Mouse (Mus musculus) cerebral cortex, adult 2 months (tissue): ENCODE data around the gene Akap8.

Experiments
- WGBS: fragments of 180-500 bp; shearing (Covaris S2); methylation state at CpG from one replicate; pipeline ENCODE4 v1.1.7; 2018; 5-methylcytosine and 5-hydroxymethylcytosine counted together

The Akap8 gene

GRCm38 (mm10) chr17:32320597-32321389, at the start of gene Akap8:
TSS of gene Akap8 (minus strand) at chr17:32321238.
- under 1% methylated on average over 83 of the region's 83 CpGs for WGBS

DNA sequence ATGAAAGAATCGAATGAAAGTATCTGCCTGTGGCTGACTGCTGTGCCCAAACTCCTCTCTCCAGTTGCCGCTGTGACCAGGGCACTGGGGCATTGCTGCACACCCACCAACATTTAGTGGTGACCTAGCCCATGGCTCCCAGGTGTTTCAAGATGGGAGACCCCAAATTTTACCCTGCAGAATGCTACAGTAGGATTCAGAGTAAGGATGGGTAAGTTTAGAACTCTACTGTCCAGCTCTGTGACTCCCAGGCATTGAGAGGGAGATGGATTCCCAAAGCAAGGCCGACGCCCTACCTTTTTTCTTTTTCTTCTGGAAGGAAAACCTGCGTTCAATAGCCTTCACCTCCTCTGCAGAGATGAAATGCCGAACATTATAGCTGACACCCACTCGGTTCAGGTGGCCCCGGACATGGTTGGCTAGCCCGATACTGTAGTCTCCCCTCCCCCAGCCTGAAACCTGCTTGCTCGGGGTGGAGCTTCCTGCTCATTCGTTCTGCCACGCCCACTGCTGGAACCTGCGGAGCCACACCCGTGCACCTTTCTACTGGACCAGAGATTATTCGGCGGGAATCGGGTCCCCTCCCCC, 48.0 kb upstream of the Akap8 start:
- 43% methylated on average over 12 of the region's 17 CpGs for WGBS

DNA sequence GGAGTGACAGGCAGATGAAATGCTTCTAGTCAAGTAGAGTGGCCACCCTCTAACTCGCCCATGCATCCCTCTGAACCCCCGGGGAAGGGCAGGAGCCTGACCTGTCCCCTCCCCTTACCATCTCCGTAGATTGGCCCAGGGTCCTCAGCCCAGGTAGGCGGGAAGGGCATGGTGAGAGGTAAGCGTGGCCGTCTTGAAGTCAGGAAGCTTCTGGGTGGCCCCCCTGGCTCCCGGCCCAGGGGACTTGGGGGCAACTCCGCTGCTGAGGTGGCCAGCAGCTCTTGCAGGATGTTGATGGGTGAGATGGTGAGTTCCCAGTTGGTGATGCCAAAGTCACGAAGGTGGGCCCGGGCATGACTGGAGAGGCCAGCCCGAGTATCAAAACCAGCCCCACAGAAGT, 46.7 kb upstream of the Akap8 start:
- WGBS = 88% methylated on average over 11 of the region's 11 CpGs

GRCm38 (mm10) chr17:32365296-32365695, 44.3 kb upstream of the Akap8 start:
- WGBS = 81% methylated on average over 1 of the region's 1 CpGs

GRCm38 (mm10) chr17:32364850-32365249, 43.8 kb upstream of the Akap8 start:
- 51% methylated on average over 5 of the region's 5 CpGs for WGBS

DNA sequence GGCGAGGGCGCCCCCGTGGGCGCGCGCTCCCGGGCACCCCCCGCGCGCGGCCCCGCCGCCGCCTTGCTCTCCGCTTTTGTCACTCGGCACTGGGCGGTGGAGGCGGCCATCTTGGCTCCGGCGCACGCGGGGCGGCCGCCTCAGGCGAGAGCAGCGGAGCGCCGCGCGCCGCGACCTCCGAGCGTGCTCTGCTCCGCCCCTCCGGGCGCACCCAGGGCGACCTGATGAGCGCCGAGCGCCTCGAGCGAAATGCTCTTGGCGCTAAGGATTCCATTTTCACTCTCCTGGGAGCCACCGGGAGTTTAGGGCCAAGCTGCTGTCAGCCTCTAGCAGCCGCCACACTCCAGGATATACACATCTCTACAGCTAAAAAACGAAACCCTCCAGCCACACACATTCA, 43.3 kb upstream of the Akap8 start:
- WGBS = under 1% methylated on average over 46 of the region's 47 CpGs

DNA sequence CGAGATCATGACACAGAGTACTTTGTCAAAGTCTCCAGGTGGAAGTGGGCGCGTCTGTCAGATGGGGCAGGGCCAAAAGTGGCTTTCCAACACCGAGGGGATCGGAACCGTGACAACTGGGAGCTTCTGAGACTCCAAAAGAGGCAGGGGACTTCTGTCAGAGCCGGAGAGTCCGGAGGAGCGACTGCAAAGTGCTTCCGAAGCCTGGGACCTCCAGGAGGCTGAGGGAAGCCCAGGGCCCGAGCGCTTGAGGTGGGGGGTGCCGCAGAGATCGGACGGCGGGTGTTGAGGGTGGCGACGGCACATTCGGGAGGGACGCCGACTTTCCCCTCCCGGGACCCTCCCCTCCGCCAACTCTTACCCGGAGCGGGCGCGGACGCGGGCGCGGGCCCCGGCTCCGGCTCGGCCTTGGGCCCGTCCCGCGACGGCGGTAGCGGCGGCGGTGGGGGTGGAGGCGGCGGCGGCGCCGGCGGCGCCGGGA, 42.8 kb upstream of the Akap8 start:
- WGBS = 0% methylated on average over 39 of the region's 50 CpGs

DNA sequence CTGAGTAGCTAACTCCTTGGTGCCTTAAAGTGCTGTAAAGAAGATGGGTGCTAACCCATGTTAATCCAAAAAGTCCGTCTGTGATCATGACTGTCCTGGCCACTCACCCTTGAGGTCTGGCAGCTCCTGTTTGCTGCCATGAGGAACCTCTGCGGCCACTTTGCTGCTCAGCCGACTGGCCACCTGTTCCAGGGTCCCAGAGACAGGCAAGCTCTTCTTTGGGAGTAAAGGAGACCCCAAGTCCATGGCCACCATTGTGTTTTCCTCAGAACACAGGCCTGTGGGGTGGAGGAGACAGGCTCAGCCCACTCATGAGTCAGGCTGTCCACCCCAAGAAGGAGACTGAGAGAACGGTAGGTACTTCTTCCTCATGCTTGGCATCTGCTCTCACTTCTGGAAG, 41.6 kb upstream of the Akap8 start:
- WGBS = 70% methylated on average over 4 of the region's 4 CpGs

GRCm38 (mm10) chr17:32359928-32360327, 38.9 kb upstream of the Akap8 start:
- WGBS = 81% methylated on average over 18 of the region's 18 CpGs

DNA sequence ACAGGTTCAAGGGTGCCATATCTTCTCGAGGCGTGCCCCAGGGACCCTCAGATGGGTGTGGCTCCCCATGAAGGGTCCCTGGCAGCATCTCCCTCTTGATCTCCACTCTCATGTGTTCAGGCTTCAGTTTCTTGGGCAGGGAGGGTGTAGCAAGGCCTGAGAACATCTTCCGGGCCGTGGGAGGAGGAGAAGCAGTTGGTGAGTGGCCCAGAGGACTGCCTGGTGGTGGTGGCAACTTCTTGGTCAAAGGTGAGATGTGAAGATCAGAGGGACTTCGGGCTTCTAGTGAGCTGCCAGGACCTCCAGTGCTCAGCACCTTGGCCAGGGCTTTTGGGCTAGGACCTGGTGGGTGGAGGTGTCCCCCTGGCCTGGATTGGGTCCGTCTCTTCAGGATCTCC, 37.9 kb upstream of the Akap8 start:
- WGBS = 75% methylated on average over 6 of the region's 6 CpGs

DNA sequence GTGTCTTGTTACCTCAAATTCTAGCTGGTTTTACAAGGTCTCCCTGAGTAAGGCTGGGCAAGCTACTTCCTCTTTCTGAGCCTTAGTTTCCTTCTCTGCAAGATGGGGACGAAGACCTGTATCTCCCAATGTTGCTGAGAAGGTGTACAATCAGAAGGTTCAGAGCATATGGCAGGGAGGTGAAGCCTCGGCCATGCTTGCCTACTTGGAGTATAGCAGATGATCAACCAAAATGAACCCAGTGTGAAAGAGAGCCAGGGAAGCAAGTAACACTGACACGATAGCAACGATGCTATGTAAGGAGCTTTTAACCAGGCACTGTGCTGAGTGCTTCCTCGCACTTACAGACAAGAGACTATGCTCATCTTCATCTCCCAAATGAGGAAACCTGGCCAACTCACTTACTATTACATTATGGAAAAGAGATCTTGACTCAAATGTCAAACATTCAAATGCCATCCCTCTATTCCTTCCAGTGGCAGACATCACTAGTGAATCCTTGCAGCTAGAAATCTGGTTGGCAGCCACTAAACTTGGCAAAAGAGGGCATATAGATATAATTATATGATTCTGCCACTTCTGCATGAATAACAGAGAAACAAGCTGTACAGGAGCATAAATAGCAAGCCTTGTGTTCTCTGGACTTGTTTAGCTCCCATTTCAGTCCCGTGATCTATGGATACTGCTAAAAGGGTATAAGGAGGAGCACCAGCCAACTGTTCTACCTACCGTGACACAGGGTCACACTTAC, 37.3 kb upstream of the Akap8 start:
- 57% methylated on average over 7 of the region's 7 CpGs for WGBS

- WGBS = 84% methylated on average over 24 of the region's 24 CpGs
These were observed 36.0 kb upstream of the Akap8 start for GRCm38 (mm10) chr17:32356766-32357760.

DNA sequence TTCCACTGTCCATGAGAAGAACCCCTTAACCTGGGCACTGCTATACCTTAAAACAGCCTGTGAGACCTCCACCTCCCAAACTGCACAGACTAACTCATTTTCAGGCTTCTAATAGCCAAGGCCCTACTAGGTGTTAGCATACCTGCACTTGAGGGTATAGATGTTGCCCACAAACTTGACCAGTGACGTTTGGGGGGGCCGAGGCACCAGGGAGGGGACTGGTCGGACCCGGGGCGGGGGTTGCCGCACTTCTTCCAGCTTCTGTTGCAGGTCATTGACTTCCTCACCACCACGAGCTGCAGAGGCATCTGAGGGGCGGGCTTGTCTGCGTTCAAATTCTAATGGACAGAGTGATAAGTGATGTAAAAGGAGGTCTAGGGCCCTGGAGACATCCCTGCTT, 35.2 kb upstream of the Akap8 start:
- WGBS = 91% methylated on average over 9 of the region's 9 CpGs

- 95% methylated on average over 6 of the region's 6 CpGs for WGBS
These were observed 34.0 kb upstream of the Akap8 start for GRCm38 (mm10) chr17:32355031-32355430.

DNA sequence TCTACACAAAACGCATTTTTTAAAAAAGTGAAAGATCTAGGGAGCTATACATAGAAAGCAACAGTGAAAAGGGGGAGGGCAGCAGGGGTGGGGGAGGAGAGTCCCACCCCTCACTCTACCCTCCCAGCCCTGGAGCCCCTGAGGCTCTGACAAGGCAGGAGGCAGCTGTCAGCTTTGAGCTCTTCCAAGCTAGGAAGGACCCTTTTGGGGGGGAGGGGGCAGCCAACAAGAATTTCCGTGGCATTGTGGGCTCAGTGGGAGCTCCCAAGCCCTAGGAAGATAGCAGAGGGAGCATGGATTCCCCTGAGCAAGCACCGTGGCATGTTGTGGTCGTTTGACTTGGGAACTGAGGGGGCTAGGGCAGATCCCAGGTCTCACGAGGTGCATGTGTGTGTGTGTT, 33.2 kb upstream of the Akap8 start:
- WGBS = 47% methylated on average over 5 of the region's 5 CpGs

GRCm38 (mm10) chr17:32353696-32354095, 32.7 kb upstream of the Akap8 start:
- 25% methylated on average over 4 of the region's 4 CpGs for WGBS

DNA sequence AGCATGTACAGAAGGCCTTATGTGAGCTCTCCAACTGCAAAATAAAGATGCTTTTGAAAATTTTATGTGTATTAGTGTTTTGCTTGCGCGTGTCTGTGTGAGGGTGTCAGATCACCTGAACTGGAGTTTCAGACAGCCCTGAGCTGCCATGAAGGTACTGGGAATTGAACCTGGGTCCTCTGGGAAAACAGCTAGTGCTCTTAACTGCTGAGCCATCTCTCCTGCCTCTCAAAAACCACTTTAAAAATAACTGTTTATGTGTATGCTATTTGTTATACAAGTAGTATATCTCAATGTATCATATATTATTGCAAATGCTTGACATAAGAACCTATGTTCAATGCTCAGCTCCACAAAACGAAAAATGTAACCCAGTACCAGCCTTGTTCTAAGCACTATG, 30.2 kb upstream of the Akap8 start:
- WGBS = 67% methylated on average over 3 of the region's 3 CpGs

DNA sequence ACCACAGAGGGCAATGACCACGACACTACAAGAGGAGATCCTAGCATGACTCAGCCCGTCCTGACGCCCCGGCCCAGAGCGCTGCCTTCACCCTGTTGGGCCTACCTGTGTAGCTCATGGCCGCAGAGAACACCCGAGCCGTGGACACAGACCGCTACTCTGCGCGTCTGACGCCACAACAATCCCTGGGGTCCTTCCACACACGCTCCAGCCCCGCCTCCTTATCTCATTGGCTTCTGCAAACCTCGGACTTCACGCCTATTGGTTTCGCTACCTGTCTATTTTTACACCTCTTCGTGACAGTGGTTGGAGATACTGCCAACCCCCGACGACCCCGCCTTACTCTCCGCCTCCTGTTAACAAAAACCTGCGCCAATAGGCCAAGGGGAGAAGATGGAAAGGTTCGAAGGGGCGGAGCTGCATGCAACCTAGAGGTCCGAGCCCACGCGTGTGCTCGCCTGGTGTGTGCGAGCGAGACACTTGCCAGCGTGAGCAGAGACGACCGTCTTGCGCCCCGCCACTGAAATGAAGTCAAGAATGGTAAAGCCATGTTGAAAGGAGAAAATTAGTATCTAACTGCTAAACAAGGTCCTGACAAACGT, 29.4 kb upstream of the Akap8 start, which contains the start of gene Akap8l:
Gene Akap8l (minus strand): TSS at position 226 of the 602 bp plus-strand sequence.
- WGBS = under 1% methylated on average over 37 of the region's 37 CpGs

DNA sequence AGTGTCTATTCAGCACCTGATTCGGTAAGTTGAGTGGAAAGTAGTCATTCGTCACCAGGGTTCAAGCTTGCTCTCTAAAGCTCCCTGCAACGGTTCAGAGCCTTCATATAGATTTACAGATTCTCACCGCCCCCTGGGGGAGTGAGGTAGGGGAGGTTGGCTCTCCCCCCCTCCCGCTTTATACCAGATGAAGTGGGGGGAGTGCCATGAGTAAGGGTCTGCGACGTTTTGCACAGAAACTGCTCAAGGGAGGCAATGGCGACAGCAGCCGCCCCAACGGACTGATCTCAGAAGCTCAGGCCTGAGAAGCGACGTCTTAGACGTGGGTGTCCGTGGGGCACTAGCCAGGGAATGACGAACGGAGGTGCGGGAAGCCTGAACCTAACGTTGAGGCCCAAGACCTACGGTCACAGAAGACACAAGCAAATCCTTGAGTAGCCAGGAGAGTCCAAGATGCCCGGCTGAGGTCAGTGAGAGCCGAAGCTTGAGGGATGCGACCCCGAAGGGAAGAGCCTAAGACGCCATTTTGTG, 28.9 kb upstream of the Akap8 start:
- WGBS = under 1% methylated on average over 24 of the region's 24 CpGs

GRCm38 (mm10) chr17:32349037-32349732, 28.1 kb upstream of the Akap8 start:
- WGBS = under 1% methylated on average over 4 of the region's 4 CpGs
